Mouse (Mus musculus) layer of hippocampus, adult 8-10 months (tissue): ENCODE results near the gene Cldn34c1. TPM values are rescaled to one million over a fixed set of nuclear protein-coding genes. Genes with fewer than 3 reads are reported as not detected.
"Not testable (repeated sequence)": the region's sequence is repeated elsewhere in the genome, so short reads cannot be mapped to it uniquely, and the experiment has no call there.

Source experiments
- DNase-seq, 2 experiments: peaks; one replicate each; pipeline ENCODE4 v3.0.0; 2022; ENCODE audit warnings: low spot score in 2 of 2
- total RNA-seq, 4 experiments: library from RNA; stranded (reverse); gene quantifications; 2 replicates each; pipeline ENCODE4 v1.2.4; 2022

The Cldn34c1 gene
- total RNA-seq = 1 to 10 TPM; 4.4 to 6.8 (median 6.0) TPM

DNA sequence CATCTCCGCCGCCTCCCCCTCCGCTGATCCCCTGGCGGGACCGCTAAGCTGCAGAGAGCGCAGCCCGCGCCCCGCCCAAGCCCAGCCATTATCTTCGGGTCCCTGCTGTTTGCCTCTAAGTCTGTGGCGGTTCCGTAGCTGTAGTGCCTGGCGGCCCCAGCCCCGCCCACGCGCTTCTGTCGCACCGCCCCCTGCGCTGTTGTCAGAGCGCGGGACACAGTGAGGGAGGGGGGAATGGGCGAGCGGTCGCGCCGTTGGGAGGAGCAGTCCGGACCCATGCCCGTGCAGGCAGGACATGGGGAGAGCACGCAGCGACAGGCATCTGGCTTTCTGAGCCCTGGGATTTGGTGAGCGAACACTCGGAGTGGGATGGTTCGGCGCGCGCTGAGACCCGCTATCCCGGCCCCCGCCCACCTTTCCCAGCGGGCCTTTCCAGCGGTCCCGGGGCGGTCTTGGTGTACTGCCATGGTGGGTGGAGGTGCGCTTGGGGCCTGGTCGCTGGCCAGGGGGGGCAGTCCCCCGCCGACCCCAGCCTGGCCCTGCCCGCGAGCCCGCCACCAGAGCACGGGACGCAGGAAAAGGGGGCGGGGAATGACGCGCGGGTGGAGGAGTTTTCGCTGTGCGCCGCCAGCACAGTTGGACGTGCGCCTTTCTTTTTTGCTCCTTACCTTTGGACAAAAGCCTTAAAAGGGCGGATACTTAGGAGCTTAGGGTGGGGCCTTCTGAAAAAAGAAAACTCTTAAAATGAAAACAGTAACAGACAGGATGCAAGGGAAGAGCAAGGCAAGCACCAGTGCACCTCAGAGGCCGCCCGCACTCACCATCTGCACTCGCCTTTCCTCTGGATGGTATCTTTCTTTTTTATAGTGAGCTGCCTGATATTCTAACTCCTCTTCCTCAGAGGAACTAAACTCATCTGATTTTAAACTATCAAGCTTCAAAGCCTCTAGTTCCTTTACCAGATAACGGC lies at the start of gene Cldn34c1:
TSS of gene Cldn34c1 (plus strand) at position 205 of the 970 bp plus-strand sequence.
- peak; percentile 69 to 76 for DNase-seq

DNA sequence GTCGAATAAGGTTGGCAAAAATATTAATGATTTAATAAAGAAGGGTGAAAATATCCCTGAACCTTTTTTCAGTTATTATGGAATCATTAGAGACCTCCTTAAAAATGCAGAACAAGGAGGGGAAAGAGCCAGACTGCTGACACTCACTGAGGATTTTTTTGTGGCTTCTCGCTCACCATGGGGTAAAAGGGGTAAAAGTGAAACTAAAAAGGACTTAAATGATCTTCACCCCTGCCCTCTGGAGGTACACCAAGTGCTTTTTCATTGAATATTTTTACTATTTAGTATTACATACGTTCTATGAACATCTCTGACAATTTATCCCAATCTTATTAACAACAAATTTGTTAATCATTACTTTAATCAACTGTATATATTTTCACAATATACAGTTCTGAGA lies 15.9 kb upstream of the Cldn34c1 start:
- DNase-seq = no peak

DNA sequence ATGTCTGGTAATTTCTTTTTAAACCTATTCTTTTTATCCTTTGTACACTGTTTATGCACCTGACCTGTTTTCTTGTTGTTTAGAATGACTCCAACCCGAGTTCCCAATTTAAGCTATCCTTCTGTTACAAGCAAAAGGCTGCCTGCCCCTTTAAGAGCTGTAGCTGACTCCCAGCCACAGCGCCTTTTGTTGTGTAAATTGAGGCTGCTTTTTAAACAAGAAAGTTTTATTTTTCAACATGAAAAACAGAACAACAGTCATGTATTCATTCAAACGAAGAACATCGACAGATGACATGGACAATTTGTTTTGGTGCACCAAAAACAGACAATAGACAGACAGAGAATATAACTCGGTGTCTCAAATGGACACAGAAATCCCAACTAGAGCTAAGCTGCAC lies 489 bp upstream of the Cldn34c1 start:
- not testable (repeated sequence) for DNase-seq

DNA sequence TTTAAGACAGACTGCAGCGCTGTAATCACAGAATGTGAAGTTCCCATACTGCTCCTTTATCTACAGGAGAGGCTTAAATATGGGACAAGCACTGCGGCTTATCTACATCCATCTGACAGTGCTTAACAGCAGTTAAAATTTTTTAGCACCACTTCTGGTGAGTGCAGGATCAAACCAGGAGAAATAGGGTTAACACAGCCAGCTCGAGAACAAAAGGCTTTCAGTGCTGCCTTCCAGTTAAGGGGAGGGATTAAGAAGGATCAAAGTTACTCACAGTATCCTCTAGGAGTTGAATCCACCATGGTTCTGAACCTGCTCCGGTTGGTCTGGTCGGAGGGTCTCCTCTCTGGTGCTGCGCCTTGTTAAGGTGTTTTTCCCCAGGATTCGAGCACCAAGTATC lies 1.4 kb downstream of the Cldn34c1 start:
- not testable (repeated sequence) for DNase-seq

DNA sequence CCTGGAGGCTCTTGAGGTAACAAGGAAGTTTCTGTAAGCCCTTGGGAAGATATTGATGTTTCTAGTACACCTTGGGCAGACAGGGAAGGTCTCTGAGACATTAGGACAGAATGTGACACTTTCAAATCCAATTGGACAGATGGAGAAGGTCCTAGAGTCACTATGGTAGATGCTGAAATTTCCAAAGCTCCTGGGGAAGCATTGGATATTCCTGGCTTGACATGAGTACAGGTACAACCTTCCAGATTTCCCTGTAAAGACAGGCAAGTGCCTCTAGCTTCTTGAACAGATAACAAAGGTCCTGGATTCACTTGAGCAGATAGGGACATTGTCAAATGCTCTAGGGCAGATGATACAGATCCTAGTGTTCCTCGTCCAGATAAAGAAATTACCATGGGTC lies 119.1 kb downstream of the Cldn34c1 start, which contains the start of gene Srsx:
TSS of gene Srsx (minus strand) at position 101 of the 400 bp plus-strand sequence.
- not testable (repeated sequence) for DNase-seq

Other genes starting within 250 kb of the Cldn34c1 start
- not detected for gene Gm17521, start 73.8 kb upstream of the Cldn34c1 start, total RNA-seq
- gene Srsx, start 119.0 kb downstream of the Cldn34c1 start, total RNA-seq = not detected
- gene Gm17577, start 143.4 kb downstream of the Cldn34c1 start, total RNA-seq = not detected